Mouse (Mus musculus) spleen, adult 2 months (tissue): Measurements from ENCODE around the gene Rptn. TPM values are rescaled to one million over a fixed set of nuclear protein-coding genes. Genes with fewer than 3 reads are reported as not detected.

Experiments
- DNase-seq, 2 experiments: peaks; one replicate each; pipeline versions ENCODE4 v3.0.0 to v3.0.0-alpha.2; 2012 to 2021; ENCODE audit warnings: low spot score in 2 of 2, low read depth in 1 of 2
- H3K27ac ChIP-seq: fragments of 200-500 bp; 2 replicates; pipeline ENCODE4 v1.5.1; 2012; ENCODE audit warnings: low read length, inconsistent platforms; ENCODE audit not compliant: insufficient read depth
- H3K27me3 ChIP-seq: fragments of 200-500 bp; 2 replicates; pipeline ENCODE4 v1.6.1; 2012; ENCODE audit warnings: mild to moderate bottlenecking, moderate library complexity, low read length, inconsistent platforms; ENCODE audit not compliant: control insufficient read depth, insufficient read depth
- H3K36me3 ChIP-seq: fragments of 200-500 bp; 2 replicates; pipeline ENCODE4 v1.6.1; 2012; ENCODE audit warnings: mild to moderate bottlenecking, low read length, inconsistent platforms; ENCODE audit not compliant: control insufficient read depth, insufficient read depth
- H3K4me1 ChIP-seq: fragments of 200-500 bp; 2 replicates; pipeline ENCODE4 v1.6.1; 2011; ENCODE audit warnings: inconsistent platforms; ENCODE audit not compliant: control insufficient read depth, insufficient read depth, insufficient read length
- H3K4me3 ChIP-seq: fragments of 200-500 bp; 2 replicates; pipeline ENCODE4 v1.5.1; 2011; ENCODE audit warnings: mild to moderate bottlenecking, inconsistent platforms; ENCODE audit not compliant: insufficient read depth, insufficient read length; ENCODE audit errors: extremely low read depth
- CTCF ChIP-seq: fragments of 200-500 bp; IDR thresholded peaks from 2 replicates; pipeline ENCODE4 v1.5.1; 2011; ENCODE audit warnings: mild to moderate bottlenecking, inconsistent platforms; ENCODE audit not compliant: insufficient read depth, insufficient read length, insufficient replicate concordance; ENCODE audit errors: extremely low read depth
- POLR2A ChIP-seq: fragments of 200-500 bp; IDR thresholded peaks from 2 replicates; pipeline ENCODE4 v1.6.1; 2011; ENCODE audit warnings: low read depth, low read length, inconsistent platforms
- WGBS: fragments of 180-500 bp; shearing (Covaris S2); methylation state at CpG from one replicate; pipeline ENCODE4 v1.1.7; 2018; 5-methylcytosine and 5-hydroxymethylcytosine counted together
- polyA plus RNA-seq: library from polyadenylated mRNA; depleted of rRNA; stranded (reverse); fragments of >200 nt; gene quantifications from 2 replicates; pipeline ENCODE4 v1.2.3, GENCODE M21; 2012

Rptn gene
- polyA plus RNA-seq, 1 experiment = not detected

DNA sequence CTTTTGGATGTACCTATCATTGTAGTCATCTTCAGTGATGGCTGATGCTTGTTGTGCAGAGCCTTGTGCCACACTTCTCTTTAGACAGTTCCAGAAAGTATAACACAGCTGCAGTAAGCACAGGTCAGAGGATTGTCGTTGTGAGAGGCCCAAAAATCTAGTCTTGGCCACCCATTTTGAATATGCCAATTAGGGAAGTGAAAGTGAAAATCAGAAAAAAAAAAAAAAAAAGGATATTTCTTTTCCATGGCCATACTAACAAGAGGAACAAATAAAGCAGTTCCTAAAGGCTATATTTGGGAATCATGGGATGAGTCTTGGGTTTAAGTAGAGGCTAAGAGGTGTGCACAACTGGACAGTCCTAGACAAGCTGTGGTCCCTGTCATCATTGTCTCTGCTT is 18.3 kb upstream of the Rptn start:
- 6% methylated on average over 1 of the region's 1 CpGs for WGBS
- no peak overlapping the region for H3K27ac ChIP-seq
- no peak for TF ChIP-seq POLR2A
- no peak for TF ChIP-seq CTCF
- H3K4me1 ChIP-seq = no peaks in the 10 kb centered on the region
- no peak for DNase-seq
- no peak overlapping the region for H3K4me3 ChIP-seq
- no peaks in the 10 kb centered on the region for H3K27me3 ChIP-seq
- no peaks in the 10 kb centered on the region for H3K36me3 ChIP-seq

- no peak overlapping the region for H3K27ac ChIP-seq
- no peaks in the 10 kb centered on the region for H3K4me1 ChIP-seq
- no peak overlapping the region for H3K4me3 ChIP-seq
- DNase-seq = no peak
- WGBS = 87% methylated on average over 5 of the region's 5 CpGs
- no peak for TF ChIP-seq POLR2A
- no peak for TF ChIP-seq CTCF
- no peaks in the 10 kb centered on the region for H3K27me3 ChIP-seq
- H3K36me3 ChIP-seq = no peaks in the 10 kb centered on the region
Observed at GRCm38 (mm10) chr3:93375601-93376000, 17.9 kb upstream of the Rptn start.

DNA sequence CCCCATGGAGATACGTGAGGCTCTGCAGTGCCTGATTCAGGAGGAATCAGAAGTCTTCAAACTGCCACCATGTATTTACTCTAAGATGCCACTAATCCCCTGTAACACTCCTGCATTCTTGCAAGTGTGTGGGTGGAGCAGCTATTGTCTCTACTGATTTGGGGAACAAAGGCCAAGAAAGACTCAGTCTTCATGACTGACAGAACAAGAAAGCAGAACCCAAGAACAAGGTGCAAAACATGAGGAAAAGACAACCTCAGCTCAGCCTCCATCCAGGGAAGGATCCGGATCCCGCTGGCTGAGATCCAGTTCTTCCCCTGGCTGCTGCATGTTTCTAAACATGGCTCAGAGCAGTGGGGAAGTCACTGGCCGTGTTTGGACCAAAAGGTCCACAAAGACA is 15.4 kb upstream of the Rptn start:
- 79% methylated on average over 4 of the region's 4 CpGs for WGBS
- DNase-seq = no peak

DNA sequence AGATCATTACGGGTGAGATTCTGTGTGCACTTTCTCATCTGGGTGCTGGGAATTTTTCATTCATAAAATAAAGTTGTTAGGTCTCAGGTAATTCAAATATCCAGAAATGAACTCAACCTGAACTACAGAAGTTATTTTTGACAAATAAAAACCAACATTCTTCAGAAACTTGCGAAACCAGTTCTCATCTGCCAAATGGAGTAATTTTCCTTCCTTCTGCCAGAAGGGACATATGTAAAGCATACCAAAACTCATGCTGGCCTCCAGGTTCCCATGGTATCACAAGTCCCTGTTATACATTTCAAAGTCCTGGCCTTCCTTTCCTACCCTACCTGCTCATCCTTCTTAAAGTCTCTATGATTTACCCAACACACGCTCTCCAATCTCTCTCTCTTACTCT is 10.4 kb downstream of the Rptn start:
- Histone ChIP-seq H3K4me3 (no peak overlapping the region), H3K4me1 (no peaks in the 10 kb centered on the region), H3K27me3 (no peaks in the 10 kb centered on the region), H3K27ac (no peak overlapping the region), H3K36me3 (no peaks in the 10 kb centered on the region)
- WGBS = 98% methylated on average over 3 of the region's 3 CpGs
- no peak for TF ChIP-seq POLR2A
- no peak for TF ChIP-seq CTCF
- DNase-seq = no peak

More for the DNA sequence above, 15.4 kb upstream of the Rptn start:
- H3K27me3 ChIP-seq = no peaks in the 10 kb centered on the region
- TF ChIP-seq POLR2A = no peak
- no peak for TF ChIP-seq CTCF
- H3K36me3 ChIP-seq = no peaks in the 10 kb centered on the region
- no peak overlapping the region for H3K27ac ChIP-seq
- no peak overlapping the region for H3K4me3 ChIP-seq
- H3K4me1 ChIP-seq = no peaks in the 10 kb centered on the region

DNA sequence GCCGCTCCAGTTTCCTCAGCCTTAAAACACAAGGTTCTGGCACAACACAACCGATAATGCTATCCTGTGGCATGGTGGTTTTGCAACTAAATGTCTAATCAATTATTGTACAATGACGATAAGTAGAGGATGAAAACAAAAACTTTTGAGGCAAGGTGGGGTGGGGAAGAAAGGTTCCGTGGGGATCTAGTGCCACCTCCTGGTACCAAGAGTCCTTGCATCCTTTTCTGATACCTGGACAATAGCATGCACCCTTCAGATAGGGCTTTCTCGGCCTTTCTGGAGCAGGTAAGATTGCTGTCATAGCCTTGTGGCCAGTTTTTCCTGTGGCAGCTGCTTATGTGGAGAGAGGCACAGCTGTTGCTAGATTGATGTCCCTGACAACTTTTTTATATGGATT is 13.5 kb downstream of the Rptn start:
- Histone ChIP-seq H3K27me3 (no peaks in the 10 kb centered on the region), H3K36me3 (no peaks in the 10 kb centered on the region), H3K4me3 (no peak overlapping the region), H3K27ac (no peak overlapping the region), H3K4me1 (no peaks in the 10 kb centered on the region)
- no peak for TF ChIP-seq POLR2A
- TF ChIP-seq CTCF = 0 out of 2 replicates have a peak, but pooled peaks have one; percentile 1
- no peak for DNase-seq
- 27% methylated on average over 5 of the region's 5 CpGs for WGBS

DNA sequence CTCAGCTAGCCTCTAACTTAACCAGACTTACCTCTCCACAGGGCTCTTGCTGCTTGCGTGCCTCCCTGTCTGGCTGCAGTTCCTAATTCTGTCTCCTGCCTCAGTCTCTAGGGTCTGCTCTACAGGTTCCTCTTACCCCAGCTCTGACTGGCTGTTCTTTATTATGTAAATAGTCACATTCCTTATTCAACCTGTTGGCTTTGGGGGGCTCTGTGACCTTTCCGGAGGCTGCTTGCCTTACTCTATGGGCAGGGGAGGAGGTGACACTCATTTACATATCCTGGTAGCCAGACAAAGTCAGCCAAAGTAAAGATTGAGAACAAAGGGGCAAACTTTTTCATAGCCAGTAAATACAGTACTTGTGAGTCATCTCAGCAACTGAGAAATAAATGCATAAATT is 18.4 kb downstream of the Rptn start:
- WGBS = 24% methylated on average over 2 of the region's 2 CpGs
- TF ChIP-seq POLR2A = no peak
- no peak for DNase-seq
- H3K27me3 ChIP-seq = no peaks in the 10 kb centered on the region
- H3K4me3 ChIP-seq = no peak overlapping the region
- H3K4me1 ChIP-seq = no peaks in the 10 kb centered on the region
- H3K27ac ChIP-seq = no peak overlapping the region
- no peaks in the 10 kb centered on the region for H3K36me3 ChIP-seq

- Histone ChIP-seq H3K27ac (no peak overlapping the region), H3K36me3 (no peaks in the 10 kb centered on the region), H3K27me3 (no peaks in the 10 kb centered on the region), H3K4me3 (no peak overlapping the region), H3K4me1 (no peaks in the 10 kb centered on the region)
- no peak for DNase-seq
- 52% methylated on average over 3 of the region's 3 CpGs for WGBS
- TF ChIP-seq CTCF (no peak), POLR2A (no peak)
Observed at GRCm38 (mm10) chr3:93431673-93432072, 38.2 kb downstream of the Rptn start.
